Mouse (Mus musculus) midbrain, embryonic 10.5 days (tissue): ENCODE data around the gene Trim24. TPM values are rescaled to one million over a fixed set of nuclear protein-coding genes. Genes with fewer than 3 reads are reported as not detected.

Source experiments
- DNase-seq: peaks from one replicate; pipeline ENCODE4 v3.0.0-alpha.2; 2017; ENCODE audit warnings: low spot score
- H3K27ac ChIP-seq: fragments of 300-500 bp; sonication (generic); replicated peaks from 2 replicates; pipeline ENCODE4 v1.5.1; 2016; ENCODE audit warnings: mild to moderate bottlenecking
- H3K27me3 ChIP-seq: fragments of 300-500 bp; sonication (generic); 2 replicates; pipeline ENCODE4 v1.6.1; 2016; ENCODE audit warnings: low read depth, mild to moderate bottlenecking; ENCODE audit not compliant: poor library complexity, severe bottlenecking
- H3K36me3 ChIP-seq: fragments of 300-500 bp; sonication (generic); 2 replicates; pipeline ENCODE4 v1.6.1; 2016; ENCODE audit warnings: mild to moderate bottlenecking, moderate library complexity
- H3K4me1 ChIP-seq: fragments of 300-500 bp; sonication (generic); 2 replicates; pipeline ENCODE4 v1.6.1; 2016
- H3K4me3 ChIP-seq: fragments of 300-500 bp; sonication (generic); 2 replicates; pipeline ENCODE4 v1.5.1; 2016; ENCODE audit warnings: mild to moderate bottlenecking, moderate library complexity
- H3K9me3 ChIP-seq: fragments of 300-500 bp; sonication (generic); replicated peaks from 2 replicates; pipeline ENCODE4 v1.6.1; 2016; ENCODE audit warnings: mild to moderate bottlenecking
- WGBS: fragments of 180-500 bp; shearing (Covaris S2); methylation state at CpG from one replicate; pipeline ENCODE4 v1.1.7; 2016; 5-methylcytosine and 5-hydroxymethylcytosine counted together
- polyA plus RNA-seq: library from polyadenylated mRNA; unstranded; fragments of >200 nt; fragmentation: Nextera tagmentation; extraction: Ambion mirVana; gene quantifications from 2 replicates; pipeline ENCODE4 v1.2.1, GENCODE M21; 2016

The Trim24 gene
- polyA plus RNA-seq, 1 experiment from 2014 or later: 21.5 TPM

GRCm38 (mm10) chr6:38007459-38007858 lies 136.8 kb downstream of the Trim24 start:
- peaks cover 2% of the 10 kb centered on the region; the same call in 1 of the 2 replicates for H3K4me1 ChIP-seq
- peak; percentile 50 for DNase-seq
- H3K27me3 ChIP-seq: no peaks in the 10 kb centered on the region
- H3K9me3 ChIP-seq: no peaks in the 10 kb centered on the region
- no peak overlapping the region for H3K27ac ChIP-seq
- no peaks in the 10 kb centered on the region for H3K36me3 ChIP-seq
- WGBS: 13% methylated on average over 6 of the region's 6 CpGs
- H3K4me3 ChIP-seq: no peak overlapping the region

GRCm38 (mm10) chr6:38012829-38013228 lies 142.2 kb downstream of the Trim24 start:
- no peak overlapping the region; the same call in 1 of the 2 replicates for H3K27ac ChIP-seq
- WGBS: 85% methylated on average over 2 of the region's 2 CpGs
- no peaks in the 10 kb centered on the region for H3K27me3 ChIP-seq
- no peak for DNase-seq
- peaks cover 6% of the 10 kb centered on the region; the same call in 1 of the 2 replicates for H3K4me1 ChIP-seq
- H3K9me3 ChIP-seq: no peaks in the 10 kb centered on the region
- H3K4me3 ChIP-seq: no peak overlapping the region
- H3K36me3 ChIP-seq: no peaks in the 10 kb centered on the region

Other genes starting within 250 kb of the Trim24 start
- 0.91 and 1.3 TPM in 2 replicates for gene Svopl, start 176.2 kb downstream of the Trim24 start, polyA plus RNA-seq
- gene Tmem213, start 238.4 kb downstream of the Trim24 start, polyA plus RNA-seq: not detected in 2 replicates